Mouse (Mus musculus): ENCODE data around the gene Slc25a25. TPM values are rescaled to one million over a fixed set of nuclear protein-coding genes. Genes with fewer than 3 reads are reported as not detected.

Gene Slc25a25
- polyA plus RNA-seq, 1 experiment = 19.9 TPM

DNA sequence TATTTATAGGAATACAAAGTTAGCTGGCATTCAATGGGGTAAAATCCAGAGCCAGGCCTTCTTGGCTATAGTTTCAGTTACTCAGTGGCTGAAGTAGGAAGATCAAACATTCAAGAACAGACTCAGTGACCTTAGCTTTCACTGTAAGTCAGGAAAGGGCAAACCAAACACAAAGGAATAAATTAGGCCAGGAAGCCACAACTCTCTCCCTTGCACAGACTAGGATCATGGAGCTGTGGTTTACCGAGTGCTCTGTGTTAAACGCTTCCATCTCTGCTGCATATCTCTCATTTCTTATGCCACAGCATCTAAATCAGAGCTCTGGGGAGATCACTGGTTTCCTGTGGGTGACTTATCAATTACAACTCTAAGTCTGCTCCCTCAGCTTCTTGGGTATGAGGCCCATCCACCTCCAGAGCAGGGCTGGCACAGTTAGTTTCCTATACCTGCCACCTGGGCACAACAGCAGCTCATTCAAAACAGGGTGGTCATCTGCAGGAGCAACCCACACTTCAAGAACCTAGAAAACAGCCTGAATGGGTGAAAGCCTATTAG lies 13.6 kb downstream of the Slc25a25 start:
- Histone ChIP-seq H3K4me3 (replicated peaks; ENCODE audit: extremely low read depth, low read depth, low read length) (no peak overlapping the region), H3K4me1 (ENCODE audit: control insufficient read depth, insufficient read depth, low read length) (peaks cover 24% of the 10 kb centered on the region)
- TF ChIP-seq POLR2A (IDR thresholded peaks at IDR 0.05; ENCODE audit: borderline replicate concordance, extremely low read depth, low read depth, low read length) = no peak
- TF ChIP-seq CTCF (IDR thresholded peaks at IDR 0.05; ENCODE audit: insufficient read depth, low read length) = no peak
- WGBS = 39% methylated on average over 2 of the region's 2 CpGs
- no peak for DNase-seq

- WGBS = 25% methylated on average over 3 of the region's 3 CpGs
- no peak for TF ChIP-seq POLR2A (IDR thresholded peaks at IDR 0.05; ENCODE audit: borderline replicate concordance, extremely low read depth, low read depth, low read length)
- TF ChIP-seq CTCF (IDR thresholded peaks at IDR 0.05; ENCODE audit: insufficient read depth, low read length) = no peak
- Histone ChIP-seq H3K4me3 (replicated peaks; ENCODE audit: extremely low read depth, low read depth, low read length) (no peak overlapping the region), H3K4me1 (ENCODE audit: control insufficient read depth, insufficient read depth, low read length) (peaks cover 24% of the 10 kb centered on the region)
- DNase-seq = no peak
Measured at GRCm38 (mm10) chr2:32436686-32437372, 14.4 kb downstream of the Slc25a25 start.

- no peak for TF ChIP-seq CTCF (IDR thresholded peaks at IDR 0.05; ENCODE audit: insufficient read depth, low read length)
- TF ChIP-seq POLR2A (IDR thresholded peaks at IDR 0.05; ENCODE audit: borderline replicate concordance, extremely low read depth, low read depth, low read length) = no peak
- H3K4me1 ChIP-seq (ENCODE audit: control insufficient read depth, insufficient read depth, low read length) = peaks cover 22% of the 10 kb centered on the region
- peak overlapping the region; percentile 18 for H3K4me3 ChIP-seq (replicated peaks; ENCODE audit: extremely low read depth, low read depth, low read length)
- no peak for DNase-seq
- WGBS = 32% methylated on average over 18 of the region's 18 CpGs
Measured at GRCm38 (mm10) chr2:32430701-32431676, 20.3 kb downstream of the Slc25a25 start.

GRCm38 (mm10) chr2:32429215-32429891 lies 21.9 kb downstream of the Slc25a25 start:
- no peak for DNase-seq
- peaks cover 30% of the 10 kb centered on the region for H3K4me1 ChIP-seq (ENCODE audit: control insufficient read depth, insufficient read depth, low read length)
- TF ChIP-seq POLR2A (IDR thresholded peaks at IDR 0.05; ENCODE audit: borderline replicate concordance, extremely low read depth, low read depth, low read length) (no peak), CTCF (IDR thresholded peaks at IDR 0.05; ENCODE audit: insufficient read depth, low read length) (no peak)
- 44% methylated on average over 4 of the region's 4 CpGs for WGBS
- no peak overlapping the region for H3K4me3 ChIP-seq (replicated peaks; ENCODE audit: extremely low read depth, low read depth, low read length)

- H3K4me1 ChIP-seq (ENCODE audit: control insufficient read depth, insufficient read depth, low read length) = peaks cover 33% of the 10 kb centered on the region
- peak; percentile 44 for DNase-seq
- 20% methylated on average over 8 of the region's 8 CpGs for WGBS
- TF ChIP-seq POLR2A (IDR thresholded peaks at IDR 0.05; ENCODE audit: borderline replicate concordance, extremely low read depth, low read depth, low read length) = no peak
- TF ChIP-seq CTCF (IDR thresholded peaks at IDR 0.05; ENCODE audit: insufficient read depth, low read length) = no peak
- no peak overlapping the region for H3K4me3 ChIP-seq (replicated peaks; ENCODE audit: extremely low read depth, low read depth, low read length)
Measured at GRCm38 (mm10) chr2:32428262-32428722, 23.0 kb downstream of the Slc25a25 start.

DNA sequence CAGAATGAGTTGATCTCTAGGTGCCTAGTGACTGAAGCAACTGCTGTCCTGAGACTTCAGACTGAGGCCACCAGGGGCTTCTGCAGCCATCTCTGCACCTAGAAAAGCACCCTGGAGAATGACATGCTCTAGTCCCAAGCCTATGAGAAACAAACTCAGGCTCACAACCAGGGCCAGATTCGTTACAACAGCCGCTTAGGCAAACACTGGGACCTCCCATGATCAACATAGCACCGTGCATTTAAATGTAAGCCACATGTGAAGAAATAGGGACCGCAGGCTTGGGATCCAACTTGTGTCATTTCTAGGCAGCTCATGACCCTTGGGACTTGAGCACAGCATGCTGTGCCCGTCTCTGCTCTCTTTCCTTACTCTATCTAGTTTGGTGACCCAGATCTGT lies 23.5 kb downstream of the Slc25a25 start:
- Histone ChIP-seq H3K4me3 (replicated peaks; ENCODE audit: extremely low read depth, low read depth, low read length) (no peak overlapping the region), H3K4me1 (ENCODE audit: control insufficient read depth, insufficient read depth, low read length) (peaks cover 38% of the 10 kb centered on the region)
- WGBS = 48% methylated on average over 5 of the region's 5 CpGs
- no peak for TF ChIP-seq CTCF (IDR thresholded peaks at IDR 0.05; ENCODE audit: insufficient read depth, low read length)
- TF ChIP-seq POLR2A (IDR thresholded peaks at IDR 0.05; ENCODE audit: borderline replicate concordance, extremely low read depth, low read depth, low read length) = no peak
- DNase-seq = no peak

DNA sequence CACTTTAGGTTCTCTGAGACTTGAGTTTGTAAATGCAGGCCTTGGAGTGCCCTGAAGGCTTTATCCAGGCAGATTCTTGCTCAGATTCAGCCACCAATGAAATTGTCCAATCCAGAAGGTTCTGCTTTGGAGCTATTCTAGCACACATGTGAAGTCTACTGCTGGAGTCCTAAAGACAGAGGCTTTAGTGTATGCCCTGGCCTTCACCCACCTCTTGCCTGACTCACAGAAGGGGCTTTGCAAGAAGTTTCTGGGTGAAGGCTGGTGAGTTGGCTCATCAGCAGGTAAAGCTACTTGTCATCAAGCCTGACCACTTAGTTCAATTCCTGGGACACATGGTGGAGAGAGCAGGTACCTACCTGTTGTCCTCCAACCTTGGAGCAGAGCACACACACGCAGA lies 25.1 kb downstream of the Slc25a25 start:
- DNase-seq = no peak
- TF ChIP-seq CTCF (IDR thresholded peaks at IDR 0.05; ENCODE audit: insufficient read depth, low read length) = no peak
- TF ChIP-seq POLR2A (IDR thresholded peaks at IDR 0.05; ENCODE audit: borderline replicate concordance, extremely low read depth, low read depth, low read length) = no peak
- WGBS = 91% methylated on average over 1 of the region's 1 CpGs
- no peak overlapping the region for H3K4me3 ChIP-seq (replicated peaks; ENCODE audit: extremely low read depth, low read depth, low read length)
- peaks cover 50% of the 10 kb centered on the region for H3K4me1 ChIP-seq (ENCODE audit: control insufficient read depth, insufficient read depth, low read length)

- TF ChIP-seq CTCF (IDR thresholded peaks at IDR 0.05; ENCODE audit: insufficient read depth, low read length) (no peak), POLR2A (IDR thresholded peaks at IDR 0.05; ENCODE audit: borderline replicate concordance, extremely low read depth, low read depth, low read length) (no peak)
- no peak for DNase-seq
- no peak overlapping the region for H3K4me3 ChIP-seq (replicated peaks; ENCODE audit: extremely low read depth, low read depth, low read length)
- 71% methylated on average over 5 of the region's 5 CpGs for WGBS
- peaks cover 50% of the 10 kb centered on the region for H3K4me1 ChIP-seq (ENCODE audit: control insufficient read depth, insufficient read depth, low read length)
Measured at GRCm38 (mm10) chr2:32425568-32425967, 25.7 kb downstream of the Slc25a25 start.

GRCm38 (mm10) chr2:32424796-32425195 lies 26.4 kb downstream of the Slc25a25 start:
- H3K4me1 ChIP-seq (ENCODE audit: control insufficient read depth, insufficient read depth, low read length) = peaks cover 50% of the 10 kb centered on the region
- TF ChIP-seq CTCF (IDR thresholded peaks at IDR 0.05; ENCODE audit: insufficient read depth, low read length) (no peak), POLR2A (IDR thresholded peaks at IDR 0.05; ENCODE audit: borderline replicate concordance, extremely low read depth, low read depth, low read length) (no peak)
- no peak overlapping the region for H3K4me3 ChIP-seq (replicated peaks; ENCODE audit: extremely low read depth, low read depth, low read length)
- no peak for DNase-seq
- WGBS = 44% methylated on average over 3 of the region's 3 CpGs

Measured in lung, adult 2 months (tissue).